Mouse (Mus musculus) CD4-positive, CD25-positive, alpha-beta regulatory T cell, adult 4 months (primary cell): ENCODE data around the gene Josd2. TPM values are rescaled to one million over a fixed set of nuclear protein-coding genes. Genes with fewer than 3 reads are reported as not detected.

Experiments used
- ATAC-seq: one replicate; pipeline ENCODE4 v1.8.0; 2017
- polyA plus RNA-seq, 2 experiments: library from polyadenylated mRNA; unstranded; fragments of 100-300 nt; shearing (Covaris generic); gene quantifications; one replicate each; pipeline ENCODE4 v1.2.1; 2017

The Josd2 gene
- polyA plus RNA-seq, 2 experiments from 2014 or later: 54.9 to 76.4 TPM

DNA sequence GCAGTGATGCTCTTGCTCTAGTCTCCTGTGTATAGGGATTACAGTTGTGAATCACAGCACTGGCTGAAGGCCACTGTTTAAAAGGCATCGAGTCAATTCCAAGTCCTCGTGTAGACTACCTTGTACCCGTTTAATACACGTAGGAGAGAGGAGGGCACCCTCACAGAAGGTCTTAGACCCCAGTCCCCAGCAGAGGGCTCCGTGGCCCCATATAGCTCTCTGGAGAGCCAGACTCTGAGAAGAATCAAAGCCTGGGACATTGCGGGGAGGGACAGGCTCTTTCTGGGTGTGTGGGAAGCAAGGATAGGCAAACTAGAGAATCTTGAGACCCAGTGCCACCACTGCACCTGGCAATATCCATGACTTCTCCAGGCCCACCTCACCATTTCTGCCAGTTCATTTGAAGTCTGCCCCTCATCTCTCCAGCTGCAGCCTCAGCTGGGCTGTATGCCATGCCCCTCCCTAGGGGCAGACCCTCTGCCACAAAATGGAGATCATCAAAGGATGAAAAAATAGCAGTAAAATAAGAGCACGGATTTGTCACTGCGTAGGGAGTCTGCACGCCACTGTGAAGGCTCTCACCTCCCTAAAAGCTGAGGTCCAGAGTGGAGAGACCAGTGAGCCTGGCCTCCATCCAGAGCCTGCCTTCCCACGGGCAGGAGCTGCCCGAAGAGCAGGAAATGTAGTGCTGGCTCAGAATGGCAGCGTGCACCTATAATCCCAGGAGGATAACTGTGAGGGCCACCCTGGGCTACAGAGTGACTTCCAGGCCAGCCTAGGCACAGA lies 21.5 kb upstream of the Josd2 start:
- no peak for ATAC-seq

- no peak for ATAC-seq
Observed at GRCm38 (mm10) chr7:44453256-44453655, 14.5 kb upstream of the Josd2 start.

DNA sequence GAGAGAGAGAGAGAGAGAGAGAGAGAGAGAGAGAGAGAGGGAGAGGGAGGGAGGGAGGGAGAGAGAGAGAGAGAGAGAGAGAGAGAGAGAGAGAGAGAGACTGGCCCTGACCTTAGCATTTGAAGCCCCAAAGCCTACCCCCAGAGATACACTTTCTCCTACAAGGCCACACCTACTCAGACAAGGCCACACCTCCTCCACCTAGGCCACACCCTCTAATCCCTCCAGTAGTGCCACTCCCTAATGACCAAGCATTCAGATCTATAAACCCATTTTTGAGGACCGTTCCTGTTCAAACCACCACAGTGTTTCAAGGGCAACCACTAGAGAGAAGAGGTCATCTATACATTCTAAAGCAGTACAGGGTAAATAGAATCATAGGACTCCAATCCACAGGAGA lies 11.5 kb upstream of the Josd2 start:
- ATAC-seq: no peak

GRCm38 (mm10) chr7:44460067-44460466 lies 7.7 kb upstream of the Josd2 start:
- no peak for ATAC-seq

GRCm38 (mm10) chr7:44460767-44461502 lies 6.8 kb upstream of the Josd2 start:
- ATAC-seq: no peak

DNA sequence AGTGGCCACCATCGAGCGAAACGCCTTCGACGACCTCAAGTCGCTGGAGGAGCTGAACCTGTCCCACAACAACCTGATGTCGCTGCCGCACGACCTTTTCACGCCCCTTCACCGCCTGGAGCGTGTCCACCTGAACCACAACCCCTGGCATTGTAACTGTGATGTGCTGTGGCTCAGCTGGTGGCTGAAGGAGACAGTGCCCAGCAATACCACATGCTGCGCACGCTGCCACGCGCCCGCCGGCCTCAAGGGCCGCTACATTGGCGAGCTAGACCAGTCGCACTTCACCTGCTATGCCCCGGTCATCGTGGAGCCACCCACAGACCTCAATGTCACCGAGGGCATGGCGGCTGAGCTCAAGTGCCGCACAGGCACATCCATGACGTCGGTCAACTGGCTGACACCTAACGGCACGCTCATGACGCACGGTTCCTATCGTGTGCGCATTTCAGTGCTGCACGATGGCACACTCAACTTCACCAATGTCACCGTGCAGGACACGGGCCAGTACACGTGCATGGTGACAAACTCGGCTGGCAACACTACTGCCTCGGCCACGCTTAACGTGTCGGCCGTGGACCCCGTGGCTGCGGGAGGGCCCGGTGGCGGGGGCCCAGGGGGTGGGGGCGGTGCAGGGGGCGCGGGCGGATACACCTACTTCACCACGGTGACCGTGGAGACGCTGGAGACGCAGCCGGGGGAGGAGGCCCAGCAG lies 6.1 kb upstream of the Josd2 start:
- no peak for ATAC-seq

GRCm38 (mm10) chr7:44462218-44463055 lies 5.3 kb upstream of the Josd2 start:
- ATAC-seq: no peak

DNA sequence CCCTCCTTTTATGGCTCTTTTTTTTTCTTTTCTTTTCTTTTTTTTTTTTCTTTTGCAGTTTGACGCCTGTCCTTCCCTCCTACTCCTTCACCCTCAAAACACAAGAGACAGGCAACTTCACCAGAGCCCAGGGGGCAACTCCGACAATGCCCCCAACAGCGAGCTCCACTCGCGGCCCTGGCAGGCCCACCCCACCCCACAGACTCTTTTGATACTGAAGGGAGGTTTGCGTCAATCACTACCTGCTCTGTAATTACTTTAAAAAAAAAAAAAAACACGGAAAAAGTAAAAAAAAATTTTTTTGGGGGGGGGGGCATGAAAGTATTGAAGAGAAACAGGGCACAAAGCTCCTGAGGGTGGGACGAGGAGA lies 4.7 kb upstream of the Josd2 start:
- no peak for ATAC-seq

- ATAC-seq: no peak
Observed at GRCm38 (mm10) chr7:44463556-44464225, 4.1 kb upstream of the Josd2 start.

DNA sequence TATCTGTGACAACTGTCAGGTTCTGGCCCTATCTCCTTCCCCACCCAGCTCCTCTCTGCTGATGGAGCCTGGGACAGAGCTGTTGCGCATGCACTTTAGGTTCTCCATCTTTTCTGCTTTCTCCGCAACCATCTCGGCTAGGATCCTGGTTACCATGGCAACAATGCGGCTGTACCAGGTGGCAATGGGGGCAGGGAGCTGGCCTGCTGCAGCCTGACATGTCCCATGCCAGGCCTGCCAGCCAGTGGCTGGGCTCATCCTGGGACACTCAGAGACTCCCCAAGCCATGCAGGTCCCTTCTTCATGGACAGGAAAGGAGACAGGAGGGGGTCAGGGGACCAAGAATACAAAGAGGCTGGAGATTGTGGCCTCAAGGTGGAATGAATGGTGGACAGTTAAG lies 3.3 kb upstream of the Josd2 start:
- ATAC-seq: no peak

GRCm38 (mm10) chr7:44465111-44465510 lies 2.7 kb upstream of the Josd2 start, which contains the start of gene Aspdh:
Gene Aspdh, plus strand, starts transcription at chr7:44465391.
- ATAC-seq: no peak

- no peak for ATAC-seq
Observed at GRCm38 (mm10) chr7:44466006-44466887, 1.5 kb upstream of the Josd2 start.

GRCm38 (mm10) chr7:44466888-44467311 lies 880 bp upstream of the Josd2 start:
- ATAC-seq: no peak

GRCm38 (mm10) chr7:44468644-44469285 lies 985 bp downstream of the Josd2 start:
- no peak for ATAC-seq

GRCm38 (mm10) chr7:44469677-44470675 lies 2.2 kb downstream of the Josd2 start:
- no peak for ATAC-seq

- ATAC-seq: no peak
Observed at GRCm38 (mm10) chr7:44470696-44471612, 3.2 kb downstream of the Josd2 start.

GRCm38 (mm10) chr7:44471880-44472557 lies 4.2 kb downstream of the Josd2 start:
- no peak for ATAC-seq
